Mouse (Mus musculus): ENCODE measurements at regions not wholly inside any gene's neighbourhood (a gene's known extent, or its start where the extent isn't known, plus 50 kb on each side); places are given as distances from the start of the nearest gene placed in this dataset.
"Not testable (repeated sequence)": the region's sequence is repeated elsewhere in the genome, so short reads cannot be mapped to it uniquely, and the experiment has no call there.

DNA sequence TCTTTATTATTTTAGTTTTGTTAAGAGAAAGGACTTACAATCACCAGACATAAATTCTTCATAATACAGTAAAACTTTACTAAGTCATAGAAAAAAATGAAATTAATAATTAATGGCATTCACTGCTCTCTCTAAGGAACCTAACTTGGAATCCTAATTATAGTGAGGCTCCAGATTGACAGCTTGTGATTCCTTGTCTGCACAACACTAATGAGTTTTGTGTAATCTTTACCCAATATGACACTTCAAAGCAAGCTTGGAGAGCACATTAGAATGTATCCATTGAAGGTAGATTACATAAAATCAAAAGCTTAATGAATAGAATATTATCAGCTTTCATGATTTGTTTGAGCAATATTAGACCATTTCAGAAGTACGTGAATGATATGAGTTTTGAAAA is 1914.7 kb downstream of the Efna5 start:
- DNase-seq (ENCODE audit: low spot score), result no peak

DNA sequence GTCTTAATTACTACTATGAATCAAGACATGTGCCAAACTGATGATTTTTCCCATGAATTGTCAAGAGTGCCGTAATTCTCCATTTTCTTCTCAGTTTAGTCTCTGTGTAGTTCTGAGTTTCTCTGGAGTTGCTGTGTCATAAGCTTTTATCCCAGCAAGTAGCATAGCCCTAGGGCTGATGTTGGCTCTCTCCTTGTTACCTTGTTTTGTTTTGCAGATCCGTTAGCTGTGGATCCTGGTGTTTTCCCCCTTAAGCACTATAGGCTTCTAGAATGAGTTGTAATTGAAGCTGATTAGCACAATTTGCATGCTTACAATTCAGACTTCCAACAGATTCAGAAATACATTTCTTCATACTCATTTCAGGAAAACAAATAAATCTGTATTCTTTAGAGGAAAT is 1915.5 kb downstream of the Efna5 start:
- DNase-seq (ENCODE audit: low spot score), result no peak

DNA sequence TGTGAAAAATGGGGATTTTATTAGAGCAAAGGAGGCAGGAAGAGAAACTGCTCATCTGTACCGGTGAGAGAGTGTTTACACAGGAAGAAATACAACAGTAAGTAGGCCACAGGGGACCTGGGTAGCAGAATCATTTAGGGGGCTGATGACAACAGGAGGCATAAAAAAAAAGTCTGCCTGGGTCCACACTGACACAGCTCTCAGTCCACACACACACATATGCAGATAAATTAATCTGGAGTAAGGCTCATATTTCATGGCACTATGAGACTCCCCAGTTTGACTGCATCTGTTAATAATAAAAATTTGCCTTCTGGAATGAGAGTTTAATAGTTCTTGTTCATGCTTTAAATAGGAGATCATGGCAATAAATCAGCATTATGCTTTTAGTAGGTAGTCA is 1929.7 kb downstream of the Efna5 start:
- no peak for DNase-seq (ENCODE audit: low spot score)

DNA sequence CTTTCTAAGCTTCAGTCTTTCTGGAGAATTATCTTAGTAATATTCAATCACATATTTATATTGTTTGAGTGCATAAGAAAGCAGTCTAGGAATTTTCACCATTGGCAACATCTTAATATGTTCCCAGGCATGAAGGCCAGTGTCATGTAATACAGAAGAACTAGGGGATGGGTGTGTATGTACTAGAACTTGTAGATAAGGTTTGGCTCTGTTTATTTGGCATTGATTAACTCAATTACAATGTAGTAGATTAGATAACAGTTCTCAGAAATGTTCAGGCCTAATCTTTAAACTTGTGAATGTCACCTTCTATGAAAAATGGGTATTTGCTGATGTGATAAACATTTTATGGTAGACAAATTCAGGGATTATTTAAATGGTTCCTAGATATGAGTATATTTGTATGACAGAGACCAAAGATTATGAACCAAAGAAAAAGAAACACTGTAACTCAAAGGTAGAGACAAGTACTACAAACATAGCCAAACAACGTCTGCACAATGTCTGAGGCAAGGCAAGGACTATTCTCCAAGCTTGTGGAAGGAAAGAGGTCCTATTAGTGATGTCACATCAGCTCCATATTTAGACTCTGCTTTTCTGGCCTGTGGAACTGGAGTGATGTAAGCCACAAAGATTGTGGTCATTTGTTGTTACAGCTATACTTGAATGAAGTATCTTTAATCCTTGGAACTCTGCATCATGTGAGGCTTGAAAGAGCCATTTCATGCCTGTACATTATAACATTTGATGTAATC is 1924.8 kb upstream of the Nudt12 start:
- DNase-seq (ENCODE audit: low spot score), result no peak

DNA sequence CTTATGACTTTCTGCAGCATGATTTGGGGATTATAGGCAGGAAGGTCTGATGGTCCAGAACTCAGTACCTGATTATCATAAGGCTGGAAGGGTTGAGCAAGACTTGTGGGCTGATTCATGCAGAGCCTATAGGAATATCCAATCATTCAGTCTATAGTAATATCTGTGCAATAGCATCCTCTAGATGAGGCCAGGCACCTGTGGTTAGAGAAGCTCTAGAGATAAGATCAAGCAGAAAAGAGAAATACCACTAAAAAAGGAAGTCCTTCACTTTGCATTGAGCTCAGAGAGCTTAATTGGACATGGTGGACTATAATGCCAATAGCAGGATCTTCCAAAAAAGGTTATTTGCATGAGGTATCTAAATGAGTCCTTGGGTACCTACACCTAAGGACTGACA is 1921.1 kb upstream of the Nudt12 start:
- DNase-seq (ENCODE audit: low spot score), result no peak

DNA sequence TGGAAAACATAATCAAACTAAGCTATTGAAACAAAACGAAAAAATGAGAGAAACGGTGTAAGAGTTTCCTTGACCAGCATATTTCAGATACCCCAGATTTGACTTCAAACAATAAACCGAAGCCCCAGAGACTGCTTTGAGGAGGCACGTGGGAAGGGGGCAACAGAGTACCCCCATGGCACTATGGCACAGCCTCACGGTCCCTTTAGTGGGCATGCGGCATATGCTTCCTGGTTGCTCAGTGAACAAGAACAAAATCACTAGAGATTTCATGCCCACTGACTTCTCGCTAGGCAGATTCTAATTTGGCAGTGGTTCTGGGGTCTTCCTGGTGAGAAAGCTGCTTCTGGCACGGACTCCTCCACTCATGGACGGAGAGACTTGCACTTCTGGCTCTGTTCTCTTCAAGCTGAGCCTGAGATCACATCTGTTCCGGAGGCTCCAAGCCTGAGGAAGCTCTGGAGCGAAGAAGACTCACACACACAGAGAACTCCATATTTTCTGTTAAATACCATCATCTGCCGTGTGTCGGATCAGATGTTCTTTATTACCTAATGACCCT is 1912.7 kb upstream of the Nudt12 start:
- DNase-seq (ENCODE audit: low spot score), result peak; percentile 12

DNA sequence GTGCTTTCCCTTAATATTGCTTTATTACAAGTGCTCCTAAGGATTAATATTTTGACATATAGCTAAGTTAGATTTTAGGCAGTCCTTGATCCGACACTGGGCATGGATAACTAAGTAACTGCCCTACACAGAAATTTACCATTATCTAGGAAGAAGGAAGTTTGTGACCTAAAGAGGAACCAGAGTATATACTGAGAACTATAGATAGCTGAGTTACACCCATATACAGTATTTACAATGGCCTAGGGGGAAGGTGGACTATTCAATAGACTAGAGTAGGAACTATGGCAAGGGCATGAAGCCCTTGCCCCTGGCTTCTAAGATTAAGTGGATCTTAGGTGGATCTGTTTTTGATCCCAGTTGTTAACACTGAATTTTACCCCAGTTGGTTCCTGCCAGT is 1869.5 kb upstream of the Nudt12 start:
- not testable (repeated sequence) for DNase-seq (ENCODE audit: low spot score)

DNA sequence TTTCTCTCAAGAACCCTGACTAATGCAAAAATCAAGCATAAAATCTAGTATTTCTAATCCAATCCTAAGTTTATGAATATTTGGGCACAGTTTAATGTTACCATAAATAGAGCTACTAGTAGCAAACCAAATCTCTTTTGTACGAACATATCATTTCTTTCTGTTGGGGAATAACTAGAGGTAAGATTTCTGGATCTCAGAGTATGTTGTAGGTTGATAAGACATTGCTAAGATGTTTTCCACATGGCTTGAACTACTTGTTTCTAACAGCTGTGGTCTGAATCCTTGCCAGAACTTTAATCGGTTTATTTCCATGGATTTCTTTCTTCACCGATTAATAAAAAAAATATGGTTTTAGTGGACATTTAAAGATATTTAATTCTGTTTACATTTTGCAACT is 1844.3 kb upstream of the Nudt12 start:
- no peak for DNase-seq (ENCODE audit: low spot score)

DNA sequence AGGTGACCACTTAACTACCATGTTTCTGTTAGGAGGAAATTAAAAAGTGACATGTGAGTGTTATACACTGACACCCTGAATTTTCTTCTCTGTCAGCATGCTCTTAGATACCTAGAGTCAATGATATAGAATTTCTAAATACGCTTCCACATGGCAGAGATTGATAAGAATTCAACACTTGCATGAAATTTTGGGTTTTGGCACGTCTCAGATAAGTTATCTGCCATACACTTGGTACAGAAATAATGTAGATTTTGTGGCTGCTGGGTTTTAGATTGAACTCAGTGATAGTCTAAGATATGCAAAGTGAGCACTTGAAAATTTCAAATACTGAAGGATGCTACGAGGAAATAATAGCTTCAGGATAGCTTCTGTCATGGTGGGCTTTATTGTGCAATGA is 1841.5 kb upstream of the Nudt12 start:
- DNase-seq (ENCODE audit: low spot score), result no peak

DNA sequence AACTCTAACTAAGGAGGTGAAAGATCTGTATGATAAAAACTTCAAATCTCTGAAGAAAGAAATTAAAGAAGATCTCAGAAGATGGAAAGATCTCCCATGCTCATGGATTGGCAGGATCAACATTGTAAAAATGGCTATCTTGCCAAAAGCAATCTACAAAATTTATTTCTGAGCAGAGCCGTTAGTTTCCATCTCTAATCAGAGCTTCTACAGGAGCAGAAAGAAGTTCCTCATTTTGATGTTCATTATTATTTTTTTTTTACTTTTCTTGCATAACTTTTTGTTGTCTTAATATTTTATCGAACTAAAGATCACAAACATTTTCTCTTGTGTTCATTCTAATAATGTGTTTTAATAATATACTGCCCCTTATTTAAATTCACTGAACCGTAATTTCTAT is 1825.6 kb upstream of the Nudt12 start:
- DNase-seq (ENCODE audit: low spot score), result not testable (repeated sequence)

DNA sequence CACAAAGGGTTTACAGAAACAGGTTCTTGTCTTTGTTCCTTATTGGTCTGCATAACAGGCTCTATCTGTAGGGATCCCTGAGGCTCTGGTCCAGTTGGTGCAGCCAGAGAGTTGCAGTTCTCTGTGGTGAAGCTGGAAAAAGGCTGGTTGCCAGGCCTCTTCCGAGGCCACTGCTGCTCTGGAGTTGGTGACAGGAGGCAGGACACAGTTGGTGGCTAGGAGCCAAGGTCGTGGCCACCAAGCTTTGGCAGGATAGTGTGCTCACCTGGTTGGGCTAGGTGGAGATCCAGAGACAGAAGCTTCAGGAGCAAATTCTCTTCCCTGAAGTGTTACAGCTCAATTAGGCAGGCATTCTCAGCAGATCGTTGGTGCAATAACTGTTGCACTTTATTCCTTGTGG is 1819.4 kb upstream of the Nudt12 start:
- DNase-seq (ENCODE audit: low spot score), result no peak

DNA sequence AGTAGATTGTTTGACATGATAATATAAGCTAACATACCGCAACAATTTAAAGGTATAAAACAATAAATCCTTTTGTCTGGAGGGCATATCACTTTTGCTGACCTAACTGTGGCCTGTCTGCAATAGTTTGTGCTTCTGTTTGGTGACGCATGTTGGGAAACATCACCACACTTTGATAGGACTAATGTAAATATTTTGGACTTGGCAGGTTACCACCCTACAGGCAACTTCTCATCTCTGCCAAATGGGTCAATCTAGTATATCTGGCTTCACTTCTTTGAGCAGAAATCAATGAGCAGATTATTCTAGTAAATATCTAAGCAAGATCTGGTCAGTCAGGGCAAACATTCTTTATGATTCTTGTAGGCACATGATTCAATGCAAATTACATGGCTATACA is 1817.3 kb upstream of the Nudt12 start:
- no peak for DNase-seq (ENCODE audit: low spot score)

DNA sequence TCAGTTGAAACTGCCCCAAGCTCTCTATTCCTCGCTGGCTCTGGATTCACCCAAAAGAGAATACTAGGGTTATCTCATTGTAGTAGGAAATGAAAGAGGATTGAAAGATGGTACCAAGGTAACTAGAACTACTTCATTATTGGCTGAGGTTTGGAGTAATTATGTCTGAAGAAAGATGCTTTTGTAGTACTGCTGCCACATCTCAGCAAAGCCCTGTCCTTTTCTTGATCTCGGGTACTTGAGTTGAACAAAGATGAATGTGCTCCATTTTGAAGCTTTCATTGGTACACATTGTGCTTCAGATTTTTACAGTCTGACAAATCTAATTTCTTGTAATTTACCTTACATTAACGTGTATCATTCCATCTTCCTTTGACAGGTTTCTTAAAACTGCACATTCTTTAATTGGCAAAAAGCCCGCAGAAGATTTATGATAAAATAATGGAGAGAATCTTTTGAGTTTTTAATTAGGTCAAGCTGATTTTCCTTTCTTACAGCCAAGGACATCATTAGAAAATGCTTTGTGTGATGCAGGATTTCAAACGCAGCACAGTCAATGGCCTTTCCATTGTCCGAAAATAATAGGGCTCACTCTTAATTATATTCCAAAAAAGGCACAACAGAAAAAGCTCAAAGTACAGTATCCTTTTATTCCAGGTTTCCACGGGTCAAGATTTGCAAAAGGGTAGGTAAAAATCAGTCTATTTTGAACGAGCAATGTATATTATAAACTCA is 1791.7 kb upstream of the Nudt12 start:
- DNase-seq (ENCODE audit: low spot score), result no peak

DNA sequence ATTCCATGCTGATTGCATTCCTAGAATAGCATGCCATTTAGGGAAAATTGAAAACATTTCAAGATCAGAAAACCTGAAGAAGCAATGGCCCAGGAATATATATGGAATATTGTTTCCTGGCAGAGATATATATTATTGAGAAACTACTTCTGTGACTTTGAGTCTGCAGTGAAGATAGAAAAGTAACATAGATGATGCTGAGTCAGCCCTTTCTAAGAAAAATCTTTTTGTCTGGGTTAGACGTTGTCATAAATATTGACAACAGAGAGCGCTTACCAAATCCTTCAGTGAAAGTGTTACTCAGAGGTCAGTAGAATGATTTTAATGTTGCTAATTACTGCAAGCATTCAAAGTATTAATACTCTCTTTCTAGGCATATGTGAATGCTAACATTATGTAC is 1749.1 kb upstream of the Nudt12 start:
- DNase-seq (ENCODE audit: low spot score), result no peak

DNA sequence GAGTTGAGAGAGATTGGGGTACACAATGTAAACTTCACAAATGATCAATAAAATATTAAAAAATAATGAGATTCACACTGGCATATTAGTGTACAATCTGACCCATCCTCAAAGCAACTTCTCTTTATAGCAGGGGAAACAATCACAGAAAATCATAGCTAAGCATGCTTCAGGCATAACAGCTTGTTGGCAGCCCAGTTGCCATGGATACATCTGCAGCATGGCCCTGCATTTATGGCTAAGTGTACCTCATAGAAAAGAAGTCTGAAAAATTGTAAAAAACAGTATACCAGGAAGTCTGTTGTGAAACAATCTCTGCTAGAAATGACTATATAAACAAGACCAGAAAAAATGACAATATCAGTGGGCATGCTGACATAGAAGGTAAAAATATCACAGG is 1747.9 kb upstream of the Nudt12 start:
- DNase-seq (ENCODE audit: low spot score), result no peak

DNA sequence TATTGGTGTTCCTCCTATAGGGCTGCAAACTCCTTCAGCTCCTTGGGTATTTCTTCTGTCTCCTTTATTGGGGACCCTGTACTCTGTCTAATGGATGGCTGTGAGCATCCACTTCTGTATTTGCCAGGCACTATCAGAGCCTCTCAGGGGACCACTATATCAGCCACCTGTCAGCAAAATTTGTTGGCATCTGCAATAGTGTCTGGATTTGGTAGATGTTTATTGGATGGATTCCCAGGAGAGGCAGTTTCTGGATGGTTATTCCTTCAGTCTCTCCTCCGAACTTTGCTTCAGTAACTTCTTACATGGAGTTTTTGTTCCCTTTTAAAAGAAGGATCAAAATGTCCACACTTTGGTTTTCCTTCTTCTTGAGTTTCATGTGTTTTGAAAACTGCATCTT is 1729.7 kb upstream of the Nudt12 start:
- no peak for DNase-seq (ENCODE audit: low spot score)

DNA sequence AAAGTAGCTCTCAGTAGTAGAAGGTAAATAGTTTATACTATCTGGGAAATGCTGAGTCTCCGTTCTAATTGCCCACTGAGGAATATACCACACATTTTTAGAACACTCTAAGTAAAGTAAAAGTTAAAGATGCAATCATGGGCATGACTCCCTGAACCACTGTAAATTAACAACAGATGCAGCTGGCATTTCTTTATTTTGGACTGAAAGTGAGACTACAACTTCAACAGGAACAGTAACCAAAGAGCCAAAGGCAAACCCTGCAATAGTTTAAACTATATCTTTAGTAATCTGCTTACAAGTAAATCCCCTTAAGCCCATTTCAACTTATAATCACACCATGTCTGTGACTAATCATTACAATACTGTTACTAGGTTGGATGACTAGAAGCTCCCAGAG is 1725.0 kb upstream of the Nudt12 start:
- no peak for DNase-seq (ENCODE audit: low spot score)

DNA sequence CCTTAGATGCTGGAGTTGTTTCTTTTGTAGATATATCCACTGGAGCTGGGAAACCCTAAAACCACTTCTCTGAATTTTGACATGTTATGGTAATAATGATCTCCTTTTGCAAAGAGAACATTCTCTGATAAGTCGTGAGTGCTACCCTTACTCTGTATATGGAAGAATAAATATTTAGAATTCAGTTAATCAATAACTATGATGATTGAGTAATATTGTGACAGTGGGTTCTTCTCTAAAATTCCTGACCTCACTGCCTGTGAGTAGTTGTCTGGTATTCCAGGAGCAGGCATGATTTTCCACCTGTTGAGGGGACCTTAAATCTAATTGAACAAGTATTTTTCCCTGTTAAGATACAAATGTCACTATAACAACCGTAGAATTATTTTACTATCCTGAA is 1707.0 kb upstream of the Nudt12 start:
- DNase-seq (ENCODE audit: low spot score), result no peak

DNA sequence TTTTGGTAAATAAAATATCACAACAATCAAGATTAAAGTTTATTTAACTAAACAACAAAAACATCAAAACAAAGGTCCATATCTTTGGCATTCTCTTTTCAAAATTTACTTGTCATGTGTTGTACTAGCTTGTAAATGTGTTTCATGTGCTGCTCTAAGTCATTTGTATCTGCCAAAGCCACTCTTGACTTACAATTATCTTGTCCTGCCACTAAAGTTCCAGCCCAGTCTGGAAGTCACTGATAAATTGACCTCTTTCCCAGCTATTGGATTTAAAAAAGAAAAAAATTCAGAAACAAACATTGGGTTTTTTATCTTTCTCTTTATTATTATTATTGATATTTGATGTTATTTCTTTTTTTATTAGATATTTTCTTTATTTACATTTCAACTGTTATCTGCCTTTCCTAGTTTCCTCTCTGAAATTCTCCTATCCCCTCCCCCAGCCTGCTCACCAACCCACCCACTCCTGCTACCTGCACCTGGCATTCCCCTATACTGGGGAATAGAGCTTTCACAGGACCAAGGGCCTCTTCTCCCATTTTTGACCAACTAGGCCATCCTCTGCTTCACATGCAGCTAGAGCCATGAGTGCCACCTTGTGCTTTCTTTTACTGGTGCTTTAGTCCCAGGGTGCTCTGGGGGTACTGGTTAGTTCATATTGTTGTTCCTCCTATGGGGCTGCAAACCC is 1704.9 kb upstream of the Nudt12 start:
- DNase-seq (ENCODE audit: low spot score), result no peak

DNA sequence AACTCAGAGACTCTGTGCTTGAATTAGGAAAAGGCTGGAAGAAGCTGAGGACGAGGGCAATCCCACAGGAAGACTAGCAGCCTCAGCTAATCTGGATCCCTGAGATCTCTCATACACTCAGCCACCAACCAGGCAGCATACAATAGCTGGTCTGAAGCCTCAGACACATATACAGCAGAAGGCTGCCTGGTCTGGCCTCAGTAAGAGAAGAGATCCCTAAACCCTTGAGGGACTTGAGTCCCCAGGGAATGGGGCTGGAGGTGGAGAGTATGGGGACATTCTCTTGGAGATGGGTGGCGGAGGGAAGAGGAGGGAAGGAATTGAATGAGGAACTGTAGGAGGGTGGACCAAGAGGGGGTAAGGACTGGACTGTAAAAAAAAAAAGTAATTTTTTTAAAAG is 1704.3 kb upstream of the Nudt12 start:
- no peak for DNase-seq (ENCODE audit: low spot score)
